Mouse (Mus musculus): ENCODE data around the gene Pbsn.

DNA sequence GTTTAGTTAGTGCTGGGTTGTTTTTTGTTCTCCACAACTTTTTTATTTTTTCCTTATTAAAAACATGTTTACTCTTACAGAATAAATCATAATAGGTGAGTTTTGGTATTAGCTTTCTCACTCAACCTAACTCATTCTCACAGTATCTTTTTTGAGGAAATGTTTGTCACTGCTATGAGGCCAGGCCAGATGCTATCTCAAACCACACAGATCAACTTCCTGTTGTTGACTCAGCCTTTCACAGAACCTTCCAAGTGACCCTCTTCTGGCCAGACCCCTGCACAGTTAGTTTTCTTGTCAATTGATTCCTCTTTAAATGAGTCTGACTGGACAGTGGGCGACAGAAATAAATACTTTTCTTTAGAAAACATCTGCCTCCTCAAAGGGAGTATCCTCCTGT lies 51.9 kb downstream of the Pbsn start:
- TF ChIP-seq GATA1 (IDR thresholded peaks at IDR 0.05; ENCODE audit: low read length) (no peak), TAL1 (IDR thresholded peaks at IDR 0.05; ENCODE audit: low read length) (no peak)

Data from erythroblast, embryonic 14.5 days (primary cell).